Mouse (Mus musculus): ENCODE measurements around the gene Pde1b.

- TF ChIP-seq CTCF (IDR thresholded peaks at IDR 0.05; ENCODE audit: low read depth, low read length) (no peak), GATA1 (IDR thresholded peaks at IDR 0.05; ENCODE audit: borderline replicate concordance, low read length) (no peak)
These were observed 20.3 kb downstream of the Pde1b start for GRCm38 (mm10) chr15:103523156-103523555.

Data from G1E (cell line).